Mouse (Mus musculus) MEL (cell line): ENCODE results near the gene Meis3. TPM values are rescaled to one million over a fixed set of nuclear protein-coding genes. Genes with fewer than 3 reads are reported as not detected.

Experiments used
- DNase-seq: peaks from one replicate; pipeline ENCODE4 v3.0.0; 2011; ENCODE audit warnings: low read depth, low spot score
- H3K27ac ChIP-seq: 2 replicates; pipeline ENCODE4 v1.5.1; 2012; ENCODE audit warnings: low read depth, mild to moderate bottlenecking, control low read depth, low read length, moderate library complexity; ENCODE audit not compliant: control insufficient read depth
- H3K27me3 ChIP-seq, 2 experiments: fragments of 150-350 bp in 1 of 2; sonication (generic) in 1 of 2; 2 replicates each; pipeline ENCODE4 v1.6.1; 2012; ENCODE audit warnings: low read length in 2 of 2, mild to moderate bottlenecking in 2 of 2, improper control_type of control experiment in 1 of 2, moderate library complexity in 1 of 2; ENCODE audit not compliant: insufficient read depth in 2 of 2, control insufficient read depth in 1 of 2
- H3K36me3 ChIP-seq, 2 experiments: 2 replicates each; pipeline ENCODE4 v1.6.1; 2012 to 2014; ENCODE audit warnings: low read length in 2 of 2, improper control_type of control experiment in 1 of 2, inconsistent platforms in 1 of 2, mild to moderate bottlenecking in 1 of 2; ENCODE audit not compliant: insufficient read depth in 2 of 2, control insufficient read depth in 1 of 2
- H3K4me1 ChIP-seq, 2 experiments: fragments of 150-350 bp in 1 of 2; sonication (generic) in 1 of 2; 2 replicates each; pipeline ENCODE4 v1.6.1; 2012; ENCODE audit warnings: low read length in 2 of 2, improper control_type of control experiment in 1 of 2, mild to moderate bottlenecking in 1 of 2; ENCODE audit not compliant: insufficient read depth in 2 of 2, control insufficient read depth in 1 of 2
- H3K4me3 ChIP-seq, 2 experiments: fragments of 150-350 bp in 1 of 2; sonication (generic) in 1 of 2; 2 replicates each; pipeline ENCODE4 v1.5.1; 2012; ENCODE audit warnings: low read depth in 2 of 2, low read length in 2 of 2, mild to moderate bottlenecking in 2 of 2, moderate library complexity in 2 of 2, control low read depth in 1 of 2, improper control_type of control experiment in 1 of 2; ENCODE audit not compliant: control insufficient read depth in 1 of 2, insufficient read depth in 1 of 2
- H3K79me2 ChIP-seq: 2 replicates; pipeline ENCODE4 v1.6.1; 2012; ENCODE audit warnings: mild to moderate bottlenecking, low read length, moderate library complexity; ENCODE audit not compliant: control insufficient read depth, poor library complexity, insufficient read depth
- H3K9ac ChIP-seq: 2 replicates; pipeline ENCODE4 v1.6.1; 2012; ENCODE audit warnings: low read depth, mild to moderate bottlenecking, control low read depth, low read length, moderate library complexity; ENCODE audit not compliant: control insufficient read depth, poor library complexity, severe bottlenecking
- H3K9me3 ChIP-seq: fragments of 150-350 bp; sonication (generic); replicated peaks from 2 replicates; pipeline ENCODE4 v1.6.1; 2012; ENCODE audit warnings: mild to moderate bottlenecking, low read length, improper control_type of control experiment, moderate library complexity; ENCODE audit not compliant: insufficient read depth
- BHLHE40 ChIP-seq: IDR thresholded peaks from 2 replicates; pipeline ENCODE4 v1.6.1; 2012; ENCODE audit warnings: low read depth, mild to moderate bottlenecking, inconsistent platforms, low read length, improper control_type of control experiment, borderline replicate concordance
- CHD1 ChIP-seq: IDR thresholded peaks from 2 replicates; pipeline ENCODE4 v1.6.1; 2012; ENCODE audit warnings: low read depth, mild to moderate bottlenecking, inconsistent platforms, low read length, improper control_type of control experiment
- CTCF ChIP-seq, 3 experiments: IDR thresholded peaks in 2 of 3; conservative IDR thresholded peaks in 1 of 3; 2 replicates each; pipeline ENCODE4 v1.5.1; 2011 to 2012; ENCODE audit warnings: low read length in 3 of 3, low read depth in 2 of 3, mild to moderate bottlenecking in 2 of 3, improper control_type of control experiment in 1 of 3, inconsistent platforms in 1 of 3, mixed read lengths in 1 of 3, moderate library complexity in 1 of 3; ENCODE audit not compliant: control insufficient read depth in 1 of 3, insufficient read depth in 1 of 3, poor library complexity in 1 of 3, severe bottlenecking in 1 of 3
- E2F4 ChIP-seq: IDR thresholded peaks from 2 replicates; pipeline ENCODE4 v1.6.1; 2011; ENCODE audit warnings: low read depth, low read length, improper control_type of control experiment, borderline replicate concordance
- JUND ChIP-seq: IDR thresholded peaks from 2 replicates; pipeline ENCODE4 v1.6.1; 2011; ENCODE audit warnings: low read depth, mild to moderate bottlenecking, improper control_type of control experiment, low read length
- MAX ChIP-seq: IDR thresholded peaks from 2 replicates; pipeline ENCODE4 v1.6.1; 2011; ENCODE audit warnings: low read length, improper control_type of control experiment
- MAZ ChIP-seq: IDR thresholded peaks from 2 replicates; pipeline ENCODE4 v1.6.1; 2012; ENCODE audit warnings: low read depth, mild to moderate bottlenecking, inconsistent platforms, low read length, improper control_type of control experiment
- MYB ChIP-seq: IDR thresholded peaks from 2 replicates; pipeline ENCODE4 v1.6.1; 2011; ENCODE audit warnings: mild to moderate bottlenecking, low read depth, low read length, improper control_type of control experiment
- NELFE ChIP-seq: IDR thresholded peaks from 2 replicates; pipeline ENCODE4 v1.6.1; 2011; ENCODE audit warnings: low read depth, low read length, improper control_type of control experiment
- POLR2A ChIP-seq, 2 experiments: IDR thresholded peaks; 2 replicates each; pipeline ENCODE4 v1.6.1; 2011 to 2012; ENCODE audit warnings: low read length in 2 of 2, mild to moderate bottlenecking in 2 of 2, control low read depth in 1 of 2, improper control_type of control experiment in 1 of 2, low read depth in 1 of 2, moderate library complexity in 1 of 2; ENCODE audit not compliant: control insufficient read depth in 1 of 2, insufficient read depth in 1 of 2, poor library complexity in 1 of 2
- RCOR1 ChIP-seq: IDR thresholded peaks from 2 replicates; pipeline ENCODE4 v1.6.1; 2012; ENCODE audit warnings: low read depth, mild to moderate bottlenecking, inconsistent platforms, low read length, improper control_type of control experiment
- SMC3 ChIP-seq: IDR thresholded peaks from 2 replicates; pipeline ENCODE4 v1.6.1; 2011; ENCODE audit warnings: low read depth, low read length, improper control_type of control experiment
- TBP ChIP-seq: IDR thresholded peaks from 2 replicates; pipeline ENCODE4 v1.8.0; 2011; ENCODE audit warnings: low read depth, low read length, improper control_type of control experiment
- TCF12 ChIP-seq: IDR thresholded peaks from 2 replicates; pipeline ENCODE4 v1.6.1; 2014; ENCODE audit warnings: low read depth, mild to moderate bottlenecking, inconsistent platforms, low read length, improper control_type of control experiment, moderate library complexity
- UBTF ChIP-seq: IDR thresholded peaks from 2 replicates; pipeline ENCODE4 v1.6.1; 2012; ENCODE audit warnings: low read depth, mild to moderate bottlenecking, inconsistent platforms, low read length, improper control_type of control experiment, moderate library complexity, borderline replicate concordance; ENCODE audit not compliant: insufficient read depth
- USF2 ChIP-seq, 2 experiments: IDR thresholded peaks; 2 replicates each; pipeline ENCODE4 v1.6.1; 2011 to 2012; ENCODE audit warnings: improper control_type of control experiment in 2 of 2, low read length in 2 of 2, borderline replicate concordance in 1 of 2, inconsistent platforms in 1 of 2, low read depth in 1 of 2, mild to moderate bottlenecking in 1 of 2; ENCODE audit not compliant: insufficient read depth in 1 of 2
- ZC3H11A ChIP-seq: IDR thresholded peaks from 2 replicates; pipeline ENCODE4 v1.6.1; 2012; ENCODE audit warnings: low read depth, mild to moderate bottlenecking, inconsistent platforms, low read length, improper control_type of control experiment
- ZKSCAN1 ChIP-seq: IDR thresholded peaks from 2 replicates; pipeline ENCODE4 v1.6.1; 2012; ENCODE audit warnings: low read depth, mild to moderate bottlenecking, inconsistent platforms, low read length, improper control_type of control experiment, moderate library complexity
- polyA plus RNA-seq, 2 experiments: library from polyadenylated mRNA; stranded (reverse) in 1 of 2; unstranded in 1 of 2; fragments of >175 nt in 1 of 2; fragments of >200 nt in 1 of 2; gene quantifications; 2 replicates each; pipeline versions ENCODE4 v1.2.1 to v1.2.4; 2012; ENCODE audit warnings: low replicate concordance in 2 of 2, low read depth in 1 of 2; ENCODE audit not compliant: insufficient read length in 2 of 2, insufficient read depth in 1 of 2, missing spikeins in 1 of 2
- total RNA-seq: library from RNA; depleted of rRNA; stranded (reverse); fragments of 300-350 nt; gene quantifications from 2 replicates; pipeline ENCODE4 v1.2.3, GENCODE M21; 2012

Meis3 gene
- total and polyA plus RNA-seq, 3 experiments, result 4.8 to 14.9 TPM; not detected in 1

DNA sequence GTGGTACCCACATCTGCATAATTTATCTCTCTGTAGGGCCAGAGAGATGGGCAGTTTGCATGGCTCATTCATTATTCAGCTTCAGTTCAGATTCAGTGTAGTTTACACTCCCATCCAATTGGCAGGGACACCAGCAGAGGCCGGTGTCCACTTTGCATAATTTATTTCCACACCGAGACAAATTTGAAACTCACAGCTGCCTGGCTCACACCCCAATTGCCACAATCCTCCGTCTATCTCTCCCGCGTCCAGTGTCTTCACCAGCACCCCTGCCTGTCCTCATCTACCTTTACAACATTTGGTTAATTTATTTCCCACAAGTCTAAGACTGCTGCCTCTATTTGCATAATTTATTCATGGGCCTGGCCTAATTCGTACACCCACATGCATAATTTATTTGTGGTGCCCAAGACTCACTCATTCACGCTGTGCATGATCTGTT, 39.9 kb upstream of the Meis3 start:
- no peak for DNase-seq
- peaks cover 0 to 11% of the 10 kb centered on the region in 2 experiments; a peak in 2 of 4 replicates for H3K4me1 ChIP-seq
- H3K9ac ChIP-seq, result no peak overlapping the region
- no peaks in the 10 kb centered on the region for H3K9me3 ChIP-seq
- TF ChIP-seq ZKSCAN1, result no peak
- TF ChIP-seq UBTF, result no peak
- TF ChIP-seq ZC3H11A, result no peak
- no peak for TF ChIP-seq MAZ
- TF ChIP-seq BHLHE40, result no peak
- TF ChIP-seq USF2 (IDR thresholded peaks at IDR 0.05; ENCODE audit: borderline replicate concordance in 1 of 2, insufficient read depth in 1 of 2, low read depth in 1 of 2, low read length in 2 of 2), result no peak
- TF ChIP-seq E2F4, result no peak
- no peak for TF ChIP-seq RCOR1
- no peak for TF ChIP-seq JUND
- TF ChIP-seq CTCF (IDR thresholded peaks at IDR 0.05 in 2 of 3, conservative IDR thresholded peaks at IDR 0.05 in 1 of 3; ENCODE audit: control insufficient read depth in 1 of 3, insufficient read depth in 1 of 3, low read depth in 2 of 3, low read length in 3 of 3, poor library complexity in 1 of 3, severe bottlenecking in 1 of 3), result no peak
- TF ChIP-seq TBP, result no peak
- TF ChIP-seq NELFE, result no peak
- TF ChIP-seq POLR2A (IDR thresholded peaks at IDR 0.05; ENCODE audit: control insufficient read depth in 1 of 2, insufficient read depth in 1 of 2, low read depth in 1 of 2, low read length in 2 of 2, poor library complexity in 1 of 2), result no peak
- TF ChIP-seq MYB, result no peak
- no peak for TF ChIP-seq TCF12
- TF ChIP-seq SMC3, result no peak
- TF ChIP-seq, all 39 proteins: peak for 0
- Histone ChIP-seq H3K27ac (no peak overlapping the region), H3K36me3 (no peaks in the 10 kb centered on the region), H3K79me2 (no peaks in the 10 kb centered on the region), H3K27me3 (0 out of 4 replicates have a peak, but pooled peaks cover 0 to 1% of the 10 kb centered on the region in 2 experiments), H3K4me3 (no peak overlapping the region)

DNA sequence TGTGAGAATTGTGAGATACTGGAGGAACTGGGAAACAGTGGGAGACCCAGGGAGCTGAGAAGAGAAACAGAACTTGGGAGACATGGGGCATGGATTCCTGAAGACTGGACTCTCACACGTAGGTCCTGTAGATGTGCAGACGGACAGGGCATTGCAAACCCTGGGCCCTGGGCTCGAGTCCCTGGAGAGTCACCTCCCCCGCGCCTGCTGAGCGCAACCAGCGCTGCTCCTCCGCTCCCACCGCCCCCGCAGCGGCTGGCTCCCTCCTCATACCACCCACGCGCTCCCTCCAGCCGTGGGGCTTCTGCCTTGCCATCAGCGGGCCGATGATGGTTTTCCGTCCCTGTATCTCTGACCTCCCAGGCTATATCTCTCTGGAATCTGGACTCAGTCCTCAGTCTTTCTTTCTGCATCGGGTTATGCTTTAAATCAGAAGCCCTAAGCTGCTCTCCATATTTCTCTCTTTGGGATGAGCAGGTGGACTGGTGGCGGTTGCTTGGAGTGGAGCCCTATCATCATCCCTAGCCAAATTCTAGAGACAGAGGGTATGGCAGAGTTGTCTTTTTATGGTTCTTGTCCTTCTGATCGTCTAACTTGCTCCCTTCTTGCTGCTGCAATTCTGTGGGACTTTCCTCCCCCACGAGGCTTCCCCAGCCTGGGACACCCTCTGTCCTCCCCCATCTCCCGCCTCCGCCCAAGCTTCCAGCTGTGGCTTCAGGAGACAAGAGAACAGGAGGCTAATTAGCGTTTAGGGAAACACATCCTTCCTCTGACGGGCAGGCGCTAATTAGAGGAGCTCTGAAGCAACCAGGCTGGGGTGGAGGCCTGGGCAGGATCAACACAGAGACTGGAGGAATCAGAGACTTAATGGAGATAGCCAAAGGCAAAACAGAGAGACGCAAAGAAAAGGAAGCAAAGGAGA, 28.1 kb upstream of the Meis3 start:
- Histone ChIP-seq H3K27me3 (peaks cover 0 to 4% of the 10 kb centered on the region in 2 experiments; a peak in 2 of 4 replicates), H3K4me1 (peaks cover 0 to 16% of the 10 kb centered on the region in 2 experiments; a peak in 2 of 4 replicates)
- TF ChIP-seq MAX (no peak), JUND (no peak), CHD1 (no peak), MAZ (no peak)
- TF ChIP-seq, all 39 proteins: peak for 0
- H3K9ac ChIP-seq, result no peak overlapping the region
- no peak overlapping the region for H3K27ac ChIP-seq
- H3K9me3 ChIP-seq, result no peaks in the 10 kb centered on the region
- DNase-seq, result no peak
- H3K79me2 ChIP-seq, result no peaks in the 10 kb centered on the region
- no peak overlapping the region for H3K4me3 ChIP-seq
- peaks cover 0 to 2% of the 10 kb centered on the region in 2 experiments; a peak in 1 of 4 replicates for H3K36me3 ChIP-seq
